Comparison of ENCODE assay signal across 23 mouse cellular contexts in the genomic region with DNA sequence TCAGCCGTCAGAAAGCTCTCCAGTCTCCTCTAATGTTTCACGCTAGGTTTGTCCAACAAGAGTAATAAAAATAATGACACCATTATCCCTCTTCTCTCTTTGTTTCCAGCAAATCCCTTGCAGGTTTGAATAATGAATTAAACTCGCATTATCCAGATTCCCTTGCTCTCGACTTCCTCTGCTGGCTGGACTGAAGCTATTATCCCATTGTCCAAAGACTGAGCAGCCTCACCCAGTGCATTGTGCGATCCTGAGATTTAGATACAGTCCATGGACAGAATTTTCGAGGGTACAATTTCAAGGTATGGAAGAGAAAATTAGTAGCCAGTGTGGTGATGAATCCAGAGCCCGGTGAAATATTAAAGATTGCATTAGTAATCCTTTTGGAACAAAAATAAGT.
DNase-seq lines count a peak whose midpoint lies in the region; ATAC-seq and TF ChIP-seq lines count a peak whose summit lies in the region.
"Had no signal": no experiment of that assay in that cellular context is flagged by ENCODE, and none has a peak within 500 bp of the region (broad histone marks: within the 10 kb centered on the region; RNA-seq: fewer than 3 reads in every experiment).

No protein-coding gene starts in this region.

- no peaks in the 10 kb centered on the region for H3K4me1 ChIP-seq in forebrain, embryonic 14.5 days (ENCODE audit: control insufficient read depth, insufficient read depth, low read length)
- H3K4me1 ChIP-seq in forebrain, embryonic 11.5 days (replicated peaks; ENCODE audit: control insufficient read depth, insufficient read depth, low read length), result no peaks in the 10 kb centered on the region
- H3K4me1 ChIP-seq in neural tube, embryonic 13.5 days (replicated peaks), result no peaks in the 10 kb centered on the region
- H3K4me1 ChIP-seq: embryonic facial prominence, embryonic 12.5 days; heart, embryonic 10.5 days; hindbrain, embryonic 13.5 days had no signal

- H3K9me3 ChIP-seq in forebrain, embryonic 14.5 days (replicated peaks; ENCODE audit: control insufficient read depth, low read length), result no peaks in the 10 kb centered on the region
- H3K9me3 ChIP-seq in forebrain, embryonic 11.5 days (ENCODE audit: control insufficient read depth, low read length), result no peaks in the 10 kb centered on the region
- no peaks in the 10 kb centered on the region for H3K9me3 ChIP-seq in neural tube, embryonic 13.5 days
- H3K9me3 ChIP-seq: embryonic facial prominence, embryonic 12.5 days; forebrain, embryonic 13.5 days; heart, embryonic 10.5 days; hindbrain, embryonic 13.5 days had no signal

- no peak overlapping the region for H3K9ac ChIP-seq in forebrain, embryonic 14.5 days (ENCODE audit: low read length)
- no peak overlapping the region for H3K9ac ChIP-seq in forebrain, embryonic 11.5 days (ENCODE audit: low read length)
- no peak overlapping the region for H3K9ac ChIP-seq in neural tube, embryonic 13.5 days
- H3K9ac ChIP-seq: embryonic facial prominence, embryonic 12.5 days; forebrain, embryonic 13.5 days; hindbrain, embryonic 13.5 days had no signal

- 28% methylated on average over 7 of the region's 7 CpGs for WGBS in forebrain, embryonic 14.5 days
- 41% methylated on average over 7 of the region's 7 CpGs for WGBS in forebrain, embryonic 11.5 days
- WGBS in neural tube, embryonic 13.5 days, result 43% methylated on average over 7 of the region's 7 CpGs

- peak; percentile 55 for TF ChIP-seq CTCF in layer of hippocampus, adult 2 months (conservative IDR thresholded peaks at IDR 0.05)

- no peaks in the 10 kb centered on the region for H3K36me3 ChIP-seq in forebrain, embryonic 14.5 days (ENCODE audit: control insufficient read depth, insufficient read depth, low read length)
- H3K36me3 ChIP-seq in forebrain, embryonic 11.5 days (ENCODE audit: control insufficient read depth, insufficient read depth, low read length), result no peaks in the 10 kb centered on the region
- no peaks in the 10 kb centered on the region for H3K36me3 ChIP-seq in neural tube, embryonic 13.5 days
- H3K36me3 ChIP-seq: embryonic facial prominence, embryonic 12.5 days; G1E; heart, embryonic 10.5 days; hindbrain, embryonic 13.5 days had no signal

- H3K27me3 ChIP-seq in forebrain, embryonic 14.5 days (replicated peaks; ENCODE audit: control insufficient read depth, insufficient read depth, low read length), result no peaks in the 10 kb centered on the region
- no peaks in the 10 kb centered on the region for H3K27me3 ChIP-seq in forebrain, embryonic 11.5 days (ENCODE audit: control insufficient read depth, insufficient read depth, low read length)
- no peaks in the 10 kb centered on the region for H3K27me3 ChIP-seq in neural tube, embryonic 13.5 days
- H3K27me3 ChIP-seq: embryonic facial prominence, embryonic 12.5 days; forebrain, embryonic 13.5 days; hindbrain, embryonic 13.5 days had no signal

- no peak overlapping the region for H3K4me3 ChIP-seq in forebrain, embryonic 14.5 days (ENCODE audit: low read depth, low read length)
- no peak overlapping the region for H3K4me3 ChIP-seq in forebrain, embryonic 11.5 days (ENCODE audit: low read depth, low read length)
- H3K4me3 ChIP-seq in layer of hippocampus, adult 2 months, result no peak overlapping the region
- H3K4me3 ChIP-seq in neural tube, embryonic 13.5 days, result no peak overlapping the region
- H3K4me3 ChIP-seq: embryonic facial prominence, embryonic 12.5 days; forebrain, embryonic 13.5 days; heart, embryonic 10.5 days; hindbrain, embryonic 13.5 days had no signal

- ATAC-seq in forebrain, embryonic 14.5 days, result no peak
- ATAC-seq in forebrain, embryonic 11.5 days (replicated peaks; ENCODE audit: low FRiP score), result no peak
- ATAC-seq in neural tube, embryonic 13.5 days (ENCODE audit: low read depth), result no peak
- ATAC-seq: CD4-positive, CD25-positive, alpha-beta regulatory T cell, adult 4 months; forebrain, embryonic 13.5 days; intestine, embryonic 16.5 days had no signal

- peak; percentile 17 for DNase-seq in forebrain, embryonic 14.5 days (ENCODE audit: low spot score)
- DNase-seq in forebrain, embryonic 11.5 days (ENCODE audit: low spot score), result no peak
- no peak for DNase-seq in layer of hippocampus, adult 2 months (ENCODE audit: low spot score in 2 of 2)
- DNase-seq in layer of hippocampus, postnatal 10 days (ENCODE audit: low spot score in 2 of 2), result no peak
- DNase-seq in neural tube, embryonic 10.5 days (ENCODE audit: extremely low spot score, low spot score), result no peak
- DNase-seq in retina, postnatal 1 day, result peak; percentile 39
- DNase-seq in cerebellum, adult 8-10 months, result no peak
- DNase-seq: adrenal gland, adult 2 months; adrenal gland, postnatal 25 days; B cell, adult 2 months; cerebellum, adult 2 months; cerebellum, postnatal 25 days; gastrocnemius, postnatal 36 days; heart, adult 11 months; heart, postnatal 14 days had no signal

- H3K27ac ChIP-seq in forebrain, embryonic 14.5 days (ENCODE audit: low read depth, low read length), result no peak overlapping the region
- no peak overlapping the region for H3K27ac ChIP-seq in forebrain, embryonic 11.5 days (ENCODE audit: low read depth, low read length)
- no peak overlapping the region for H3K27ac ChIP-seq in layer of hippocampus, adult 2 months
- H3K27ac ChIP-seq in neural tube, embryonic 13.5 days (replicated peaks), result 0 out of 2 replicates have a peak overlapping the region, but pooled peaks have one; percentile 11
- H3K27ac ChIP-seq: embryonic facial prominence, embryonic 12.5 days; forebrain, embryonic 13.5 days; heart, embryonic 10.5 days; hindbrain, embryonic 13.5 days had no signal

- H3K4me2 ChIP-seq in forebrain, embryonic 14.5 days (ENCODE audit: low read length), result no peak overlapping the region
- H3K4me2 ChIP-seq in forebrain, embryonic 11.5 days (ENCODE audit: low read depth, low read length, severe bottlenecking), result no peak overlapping the region
- H3K4me2 ChIP-seq in neural tube, embryonic 13.5 days, result no peak overlapping the region
- H3K4me2 ChIP-seq: embryonic facial prominence, embryonic 12.5 days; forebrain, embryonic 13.5 days; hindbrain, embryonic 13.5 days had no signal

Comparison
In these comparisons a context has a peak if more than half of its experiments do, and no peak if none do; other contexts are left out.
1. DNase-seq: peak in forebrain, embryonic 14.5 days (single experiment) and retina, postnatal 1 day (single experiment); none in forebrain, embryonic 11.5 days (single experiment), layer of hippocampus, adult 2 months (0 of 2), layer of hippocampus, postnatal 10 days (0 of 2), neural tube, embryonic 10.5 days (single experiment) and cerebellum, adult 8-10 months (single experiment).